Mouse (Mus musculus): ENCODE results near the gene Atf3.

The Atf3 gene

DNA sequence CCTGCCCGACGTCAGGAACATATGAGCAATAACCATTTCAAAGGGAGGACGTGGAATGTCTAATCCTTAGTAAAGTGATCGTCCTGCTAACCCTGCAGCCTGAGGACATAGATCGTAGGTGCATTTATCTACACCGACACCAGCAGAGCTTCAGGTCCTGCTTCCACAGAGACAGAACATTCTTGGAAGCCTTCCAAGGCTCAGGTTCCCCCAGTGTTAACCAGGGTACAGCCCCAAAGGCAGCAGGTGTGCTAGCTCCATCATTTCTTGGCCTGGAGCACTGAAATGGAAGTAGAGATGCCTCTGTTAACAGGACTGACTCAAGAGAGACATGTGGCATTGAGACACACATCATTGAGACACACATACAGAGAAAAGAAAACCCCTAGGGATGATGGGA lies 25.6 kb downstream of the Atf3 start:
- no peak for DNase-seq (ENCODE audit: low read depth)

DNA sequence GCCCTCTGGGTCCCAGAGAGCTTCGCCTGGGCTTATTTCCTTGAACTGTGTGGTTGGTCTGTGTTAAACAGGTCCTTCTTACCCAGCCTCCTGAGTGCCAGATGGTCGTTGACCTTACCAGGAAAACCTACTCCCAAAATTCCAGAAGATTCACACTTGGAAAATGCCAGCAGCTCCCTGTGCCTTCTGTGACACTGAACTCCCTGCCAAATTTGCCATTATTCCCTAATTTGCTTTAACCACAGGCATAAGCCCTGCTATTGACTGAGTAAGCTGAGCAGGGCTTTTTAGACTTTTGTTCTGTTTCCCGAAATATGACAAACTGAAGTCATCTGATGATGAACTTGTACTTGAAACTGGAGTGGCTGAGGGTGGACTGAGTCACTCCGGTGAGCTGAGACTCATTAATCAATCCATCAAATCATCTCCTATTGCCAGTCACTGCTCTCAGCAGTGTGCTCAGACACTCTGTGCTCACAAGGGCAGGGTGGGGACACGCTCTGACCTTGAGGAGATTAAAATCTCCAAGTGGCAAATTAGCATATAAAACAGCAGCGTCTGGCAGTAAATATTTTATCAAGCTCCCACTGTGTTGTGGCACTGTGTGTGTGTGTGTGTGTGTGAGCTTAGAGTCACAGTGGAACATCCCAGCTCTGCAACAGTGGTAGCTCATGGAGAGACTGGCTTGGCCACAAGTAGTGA lies 28.0 kb downstream of the Atf3 start:
- no peak for DNase-seq (ENCODE audit: low read depth)

DNA sequence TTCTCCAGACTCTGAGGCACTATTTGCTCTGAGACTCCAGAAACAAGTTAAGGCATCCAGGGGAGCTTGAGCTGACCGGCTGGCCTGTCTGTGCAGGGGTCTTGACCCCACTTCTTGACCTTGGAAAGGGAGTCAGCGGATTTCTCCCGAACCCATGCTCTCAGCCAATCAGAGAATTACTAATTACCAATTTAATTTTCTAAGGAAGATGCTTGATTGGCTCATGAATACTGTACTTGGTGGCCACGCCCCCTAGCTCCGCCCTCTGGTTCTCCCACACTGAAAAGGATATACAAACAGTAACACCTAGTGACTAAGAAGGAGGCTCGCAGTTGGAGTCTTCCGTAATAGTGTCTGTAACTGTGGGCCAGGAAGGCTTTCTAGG lies 31.5 kb downstream of the Atf3 start:
- DNase-seq (ENCODE audit: low read depth), result no peak

DNA sequence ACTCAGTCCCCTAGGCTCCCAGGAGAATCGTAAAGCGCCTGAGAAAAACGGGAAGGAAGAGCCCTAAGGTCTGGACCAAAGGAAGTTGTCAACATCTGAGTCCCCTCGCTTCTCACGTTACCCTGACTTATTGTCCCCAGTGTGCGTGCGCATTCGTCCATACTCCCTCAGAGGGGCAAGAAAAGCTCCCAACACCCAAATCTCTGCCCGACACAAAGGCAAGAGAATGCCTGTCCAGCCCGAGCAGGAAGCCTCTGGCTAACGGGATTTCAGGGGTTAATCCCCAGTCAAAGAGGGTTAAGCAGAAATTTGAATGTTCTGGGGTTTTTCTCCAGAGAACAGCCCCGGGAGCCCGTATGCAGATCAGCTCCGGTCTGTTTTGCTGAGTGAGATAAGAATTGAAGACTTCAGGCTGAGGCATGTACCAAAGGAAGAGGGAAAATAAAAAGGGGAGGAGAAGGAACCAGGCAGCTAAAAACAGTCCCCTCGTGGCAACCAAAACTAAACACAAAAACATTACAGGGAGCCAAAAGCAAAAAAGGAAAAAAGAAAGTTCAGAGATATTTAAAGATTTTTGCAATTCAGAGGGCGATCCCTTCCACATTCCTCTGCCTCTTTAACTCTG lies 32.0 kb downstream of the Atf3 start:
- no peak for DNase-seq (ENCODE audit: low read depth)

DNA sequence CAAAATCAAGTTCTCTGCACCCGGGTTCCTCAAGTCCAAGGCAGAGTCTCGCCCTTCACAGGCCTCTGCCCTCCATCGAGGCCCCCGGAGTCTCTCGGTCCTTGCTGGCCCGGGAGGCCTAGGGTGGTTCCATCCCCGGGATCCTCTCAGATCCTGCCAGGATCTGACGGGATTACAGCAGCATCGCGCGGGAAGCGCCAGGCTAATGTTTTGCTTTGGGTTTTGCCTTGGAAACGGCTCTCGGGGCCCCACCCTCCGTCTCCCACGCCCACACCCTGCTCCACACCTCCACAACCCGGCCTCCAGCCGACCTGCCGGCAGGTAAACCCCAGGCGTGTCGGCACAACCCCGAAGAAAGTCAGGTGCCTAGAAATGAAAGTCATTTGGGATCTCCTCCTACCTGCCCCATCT lies 33.0 kb downstream of the Atf3 start:
- DNase-seq (ENCODE audit: low read depth), result no peak

DNA sequence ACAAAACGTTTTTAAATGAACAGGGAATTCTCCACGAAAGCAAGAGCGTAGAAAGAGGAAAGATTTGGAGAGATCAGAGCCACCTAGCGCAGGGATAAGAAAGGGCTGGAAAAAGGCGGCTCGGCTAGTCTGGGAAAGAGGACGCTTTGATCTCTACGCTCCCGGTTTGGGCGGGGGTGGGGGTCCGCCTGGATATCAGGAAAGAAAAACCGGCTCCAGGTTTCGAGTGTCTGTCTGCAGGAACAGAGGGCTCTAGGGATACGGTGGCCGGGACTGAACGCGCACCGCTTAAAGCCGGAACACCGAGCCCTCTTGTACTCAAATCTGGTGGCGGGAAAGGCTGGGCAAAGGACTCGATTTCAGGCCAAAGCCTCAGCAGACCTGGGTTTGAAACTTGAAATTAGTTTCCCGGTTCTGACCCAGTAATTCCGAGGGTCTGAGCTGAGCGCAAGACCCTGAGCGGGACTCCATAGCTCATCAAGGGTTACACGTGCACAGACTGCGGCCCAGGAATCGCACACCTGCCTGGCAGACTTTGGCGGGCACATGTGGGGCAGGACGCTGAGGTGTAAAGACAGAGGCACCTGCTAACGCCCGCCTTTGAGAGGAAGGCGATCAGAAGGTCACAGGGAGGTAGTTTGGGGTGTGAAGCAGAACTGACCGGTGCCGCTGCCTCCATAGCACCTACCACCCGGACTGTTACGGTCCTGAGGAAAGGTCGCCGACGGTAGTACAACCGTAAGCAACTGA lies 33.6 kb downstream of the Atf3 start:
- no peak for DNase-seq (ENCODE audit: low read depth)

DNA sequence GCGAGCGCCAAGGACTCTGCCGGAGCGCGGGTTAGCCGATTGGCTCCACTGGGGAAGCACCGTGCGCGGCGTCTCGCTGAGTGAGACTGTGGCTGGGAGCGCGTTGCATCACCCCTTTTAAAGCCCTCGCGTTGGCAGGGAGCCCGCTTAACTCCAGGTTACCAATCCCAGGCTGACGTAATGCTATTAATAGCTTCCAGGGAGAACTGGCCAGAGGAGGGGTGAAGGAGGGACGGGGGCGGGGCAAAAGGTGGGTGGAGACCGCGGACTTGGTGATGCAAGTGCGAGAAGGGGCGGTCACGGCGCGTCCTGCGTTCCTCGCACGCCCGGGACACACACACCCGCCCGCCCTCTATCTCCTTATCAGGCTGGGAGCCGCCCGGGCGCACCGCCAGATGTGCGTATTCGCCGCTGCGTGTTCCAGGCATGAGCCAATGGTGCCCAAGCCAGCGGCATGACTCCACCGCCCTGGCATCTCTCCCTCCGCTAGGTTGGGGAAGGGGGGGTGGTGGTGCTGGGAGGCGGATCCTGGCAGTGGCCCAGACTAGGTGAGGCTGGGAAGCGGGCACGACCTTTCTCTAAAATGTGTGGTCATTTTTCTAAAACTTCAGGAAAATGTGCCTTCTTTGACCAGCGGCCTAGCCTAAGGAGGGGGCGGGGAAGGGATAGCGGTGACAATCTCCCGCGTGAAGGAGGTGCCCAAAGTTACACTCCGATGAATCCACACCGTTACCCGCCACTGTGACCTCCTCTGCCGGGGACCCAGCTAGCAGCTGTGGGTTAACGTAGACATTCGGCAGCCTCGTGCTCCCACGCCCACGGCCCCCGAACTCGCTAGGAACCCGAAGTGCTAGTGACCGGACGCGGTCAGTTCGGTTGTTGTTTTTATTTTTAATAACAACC lies 34.4 kb downstream of the Atf3 start:
- peak; percentile 92 for DNase-seq (ENCODE audit: low read depth)

DNA sequence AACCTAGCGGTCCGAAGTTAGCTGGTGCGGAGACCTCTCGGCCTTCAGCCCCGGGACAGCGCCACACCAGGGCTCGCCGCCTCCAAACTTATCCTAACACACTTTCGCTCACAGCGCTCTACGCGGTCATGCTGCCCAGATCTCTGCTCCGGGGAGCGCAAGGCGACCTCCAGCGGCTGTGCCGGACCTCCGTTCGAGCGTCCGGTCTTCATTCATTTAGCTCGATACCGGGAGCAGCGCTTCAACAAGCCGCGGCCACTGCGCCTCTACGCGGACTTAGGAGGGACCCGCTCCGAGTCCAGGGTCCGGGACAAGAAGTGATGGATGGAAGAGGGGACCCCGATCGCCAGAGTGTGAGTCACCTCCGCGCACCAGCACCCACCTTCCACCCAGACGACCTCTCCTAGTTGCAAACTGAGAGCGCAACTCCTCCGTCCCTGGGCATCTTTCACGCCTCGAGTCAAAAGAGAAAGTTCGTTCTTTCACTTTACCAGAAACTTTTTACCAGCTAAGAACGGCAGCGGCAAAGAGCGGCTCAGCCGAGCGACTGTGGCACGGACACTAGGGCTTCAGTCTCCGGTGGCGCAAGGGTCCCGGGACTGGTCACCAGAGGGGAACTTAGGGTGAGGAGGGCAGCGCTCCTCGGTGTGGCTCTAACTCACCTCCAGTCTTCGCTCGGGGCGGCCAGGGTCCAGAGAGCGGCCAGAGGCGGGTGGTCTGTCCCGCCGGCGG lies 35.2 kb downstream of the Atf3 start:
- DNase-seq (ENCODE audit: low read depth), result peak; percentile 59

DNA sequence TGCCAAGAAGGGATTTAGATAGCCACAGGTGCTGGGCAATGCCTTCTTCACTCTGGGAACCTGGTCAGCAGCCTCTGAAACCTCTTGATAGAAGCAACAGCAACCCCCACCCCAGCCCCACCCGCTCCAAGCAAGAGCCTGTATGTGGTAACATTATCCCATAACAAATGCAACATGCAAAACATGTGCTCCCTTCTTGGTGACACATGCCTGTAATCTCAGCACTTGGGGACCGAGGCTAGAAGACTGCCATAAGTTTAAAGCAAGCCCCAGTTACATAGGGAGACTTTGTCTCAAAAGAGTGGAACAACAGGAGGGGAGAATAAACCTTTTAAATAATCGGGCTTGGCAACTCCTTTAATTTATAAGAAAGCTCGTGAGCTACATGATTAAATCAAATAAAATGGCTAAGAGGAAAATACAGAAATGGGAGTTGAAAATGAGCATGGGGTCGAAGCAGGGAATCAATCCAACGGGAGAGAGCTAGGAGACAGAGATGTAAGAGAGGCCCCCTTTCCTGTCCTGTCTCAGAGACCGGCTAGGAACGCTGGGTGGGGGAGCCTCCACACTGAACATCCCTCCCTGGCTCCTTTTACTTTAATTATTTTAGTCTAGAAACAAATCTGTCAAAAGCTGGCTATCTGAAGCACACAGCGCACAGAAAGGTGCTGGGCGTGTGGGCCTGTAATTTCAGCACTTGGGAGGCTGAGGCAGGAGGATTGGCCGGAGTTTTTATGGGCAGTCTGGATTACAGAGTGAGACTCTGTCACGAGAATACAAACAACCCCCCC lies 36.2 kb downstream of the Atf3 start:
- no peak for DNase-seq (ENCODE audit: low read depth)

DNA sequence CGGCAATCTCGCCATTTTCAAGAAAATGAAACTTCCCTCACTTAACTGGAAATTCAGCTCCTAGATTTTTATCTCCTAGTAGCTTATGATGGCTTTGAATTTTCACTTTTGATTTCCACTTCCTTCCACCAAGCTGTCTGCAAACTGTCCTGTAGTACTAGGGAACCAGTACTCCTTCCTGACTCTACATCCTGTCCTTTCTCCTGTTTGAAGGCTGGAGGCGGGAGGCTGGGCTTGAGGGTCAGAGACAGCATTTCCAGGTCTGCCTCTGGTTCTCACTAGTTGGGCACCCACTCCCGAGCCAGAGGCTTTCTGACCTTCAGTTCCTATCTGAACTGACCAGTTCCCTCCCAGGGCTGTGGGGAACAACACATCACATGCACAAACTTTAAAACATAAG lies 37.4 kb downstream of the Atf3 start:
- no peak for DNase-seq (ENCODE audit: low read depth)

DNA sequence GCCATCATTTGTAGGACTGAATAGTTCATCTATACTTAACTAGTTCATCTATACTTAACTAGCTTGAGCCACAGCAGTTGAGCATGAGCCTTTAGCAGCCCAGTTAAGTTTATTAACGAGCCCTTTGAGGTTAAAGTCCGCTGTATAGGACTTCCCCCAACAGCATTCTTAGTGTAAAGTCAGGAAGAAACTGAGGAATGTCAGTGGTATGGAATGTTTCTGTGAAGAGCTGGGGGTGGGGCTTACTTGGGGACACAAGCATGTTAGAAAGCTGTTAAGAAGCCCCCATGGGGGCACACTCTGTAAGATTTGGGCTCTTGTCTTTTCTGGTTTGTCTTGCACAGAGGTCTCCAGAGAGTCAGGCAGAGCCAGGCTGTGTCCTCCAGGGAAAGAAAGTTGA lies 38.0 kb downstream of the Atf3 start:
- no peak for DNase-seq (ENCODE audit: low read depth)

DNA sequence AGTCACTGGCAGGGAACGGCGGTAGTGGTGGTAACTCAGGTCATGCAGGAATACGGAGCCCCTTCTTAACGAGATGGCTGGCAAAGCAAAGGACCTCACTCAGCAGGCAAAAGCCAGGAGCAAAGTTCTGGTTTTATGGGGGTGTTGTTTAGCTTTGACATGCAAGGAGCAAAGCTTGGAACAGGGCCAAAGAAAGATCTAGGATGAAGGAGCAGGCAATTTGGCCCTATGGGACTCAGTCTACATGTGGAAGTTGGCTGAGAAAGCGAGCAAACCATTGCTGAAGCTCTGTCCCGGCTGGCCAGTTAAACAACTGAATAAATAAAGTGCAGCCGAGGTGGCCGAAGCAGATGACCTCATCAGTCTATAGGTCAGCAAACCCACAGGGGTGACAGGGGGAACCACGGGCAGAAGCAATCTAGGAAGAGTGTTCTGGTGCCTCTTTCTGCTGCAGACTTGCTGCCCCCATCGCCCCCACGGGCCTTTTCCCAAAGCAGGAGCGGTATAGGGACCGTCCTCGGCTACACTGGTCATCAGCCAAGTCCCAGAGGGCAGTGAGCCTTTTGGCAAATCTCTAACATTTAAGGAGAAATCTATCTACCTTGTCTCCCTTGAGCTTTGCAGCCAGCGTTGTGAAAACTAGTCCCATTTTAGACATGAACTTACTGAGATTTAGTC lies 39.2 kb downstream of the Atf3 start:
- no peak for DNase-seq (ENCODE audit: low read depth)

DNA sequence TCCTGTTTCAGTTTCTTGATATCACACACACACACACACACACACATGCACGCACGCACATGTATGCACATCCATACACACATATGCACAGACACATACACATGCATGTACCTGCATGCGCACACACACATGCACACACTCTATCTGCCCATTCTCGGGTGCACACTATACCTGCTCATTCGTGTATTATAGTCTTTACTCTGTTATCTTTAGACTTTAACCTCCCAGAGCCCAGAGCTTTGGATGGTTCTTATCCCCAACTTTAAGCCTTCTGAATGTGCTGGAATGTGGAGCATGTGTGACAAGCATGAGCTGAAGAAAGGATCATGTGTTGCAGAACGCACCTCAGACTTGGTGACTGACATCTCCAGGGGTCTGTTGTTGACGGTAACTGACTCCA lies 41.0 kb downstream of the Atf3 start:
- DNase-seq (ENCODE audit: low read depth), result no peak

DNA sequence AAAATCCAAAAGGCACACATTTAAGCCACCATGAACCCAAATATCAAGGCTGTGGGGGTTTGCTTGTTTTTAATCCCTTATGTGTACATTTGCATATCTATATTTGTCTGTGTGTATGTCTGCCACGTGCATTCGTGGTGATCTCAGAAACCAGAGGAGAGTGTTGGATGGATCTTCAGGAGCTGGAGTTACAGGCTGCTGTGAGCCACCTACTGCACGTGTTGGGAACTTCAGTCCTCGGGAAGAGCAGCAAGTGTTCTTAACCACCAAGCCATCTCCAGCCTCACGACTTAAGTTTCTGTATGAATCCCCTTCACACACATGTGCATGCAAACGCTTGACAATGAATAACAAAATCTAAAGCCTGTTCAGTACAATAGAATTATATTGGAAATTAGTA lies 45.4 kb downstream of the Atf3 start:
- no peak for DNase-seq (ENCODE audit: low read depth)

DNA sequence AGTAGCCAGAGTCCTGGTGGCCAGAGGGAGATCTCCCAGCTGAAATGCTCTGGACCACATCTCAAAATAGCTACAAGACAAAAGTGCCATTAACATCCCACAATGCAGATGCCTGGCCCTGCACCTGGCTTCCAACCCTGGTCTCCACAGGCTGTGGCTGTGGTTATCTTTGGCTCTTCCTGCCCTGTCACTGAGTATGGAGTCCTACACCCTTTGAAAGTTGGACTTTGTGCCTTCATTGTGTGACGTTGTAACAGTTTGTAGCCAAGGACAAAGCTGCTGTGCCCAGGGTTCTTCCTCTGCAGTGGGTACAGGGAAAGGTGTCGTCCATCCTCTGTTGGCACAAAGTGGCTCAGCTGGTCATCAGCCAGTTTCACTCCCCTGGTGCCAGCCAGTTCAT lies 47.4 kb downstream of the Atf3 start:
- no peak for DNase-seq (ENCODE audit: low read depth)

DNA sequence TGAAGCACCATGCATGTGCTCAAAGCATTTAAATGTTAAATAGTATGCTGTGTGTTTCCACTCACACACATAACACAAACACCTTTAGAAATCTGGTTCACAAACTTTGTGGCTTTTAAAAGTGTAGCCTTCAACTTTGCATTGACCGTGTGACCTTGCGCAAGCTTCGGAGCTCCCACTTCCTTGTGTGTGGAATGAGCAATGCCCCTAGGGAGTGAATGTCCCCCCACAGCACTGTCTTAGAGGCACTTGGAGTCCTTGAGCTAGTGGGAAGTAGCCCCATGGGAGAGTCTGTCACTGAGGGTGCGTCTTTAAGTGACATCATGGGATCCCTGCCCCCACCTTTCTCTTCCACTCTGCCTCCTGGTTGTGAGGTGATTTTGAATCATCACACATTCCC lies 51.6 kb downstream of the Atf3 start:
- no peak for DNase-seq (ENCODE audit: low read depth)

DNA sequence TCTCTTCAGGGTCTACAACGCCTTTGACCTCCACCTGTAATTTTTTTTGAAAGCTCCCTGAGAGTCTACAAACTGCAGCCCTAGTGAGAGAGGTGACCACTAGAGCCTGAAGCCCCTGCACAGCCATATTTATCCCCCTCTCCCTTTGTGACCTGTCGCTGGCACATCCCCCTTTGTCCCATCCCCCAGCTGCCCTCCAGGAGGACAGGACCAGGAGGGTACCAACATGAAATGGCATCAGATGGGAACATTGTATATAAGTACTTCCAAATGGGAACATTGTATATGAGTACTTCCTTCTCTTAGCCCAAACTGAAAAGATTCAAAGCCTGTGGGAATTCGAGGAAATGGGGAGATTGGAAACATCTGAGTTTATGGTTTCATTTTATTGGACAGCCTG lies 53.1 kb downstream of the Atf3 start, which contains the start of gene Fam71a:
Fam71a (minus strand) TSS at position 101 of the 400 bp plus-strand sequence.
- no peak for DNase-seq (ENCODE audit: low read depth)

DNA sequence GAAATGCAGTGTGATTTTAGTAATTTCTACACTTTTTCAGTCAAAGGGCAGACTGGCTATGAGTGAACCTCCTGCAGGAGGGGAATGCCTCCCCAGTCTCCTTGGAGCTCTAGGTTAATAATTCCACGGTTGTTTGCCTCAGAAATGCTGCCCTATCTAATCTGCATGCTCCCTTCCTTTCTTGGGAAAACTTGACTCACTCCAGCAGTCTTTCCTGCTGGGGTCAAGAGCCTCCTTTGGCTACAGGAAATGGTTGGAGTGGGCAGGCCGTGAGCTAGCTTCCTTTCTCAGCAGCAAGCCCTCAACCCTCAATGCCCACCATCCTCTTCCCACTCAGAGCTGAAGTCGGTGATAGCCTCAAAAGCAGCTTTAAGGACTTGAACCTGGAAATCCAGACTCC lies 63.5 kb downstream of the Atf3 start:
- no peak for DNase-seq (ENCODE audit: low read depth)

DNA sequence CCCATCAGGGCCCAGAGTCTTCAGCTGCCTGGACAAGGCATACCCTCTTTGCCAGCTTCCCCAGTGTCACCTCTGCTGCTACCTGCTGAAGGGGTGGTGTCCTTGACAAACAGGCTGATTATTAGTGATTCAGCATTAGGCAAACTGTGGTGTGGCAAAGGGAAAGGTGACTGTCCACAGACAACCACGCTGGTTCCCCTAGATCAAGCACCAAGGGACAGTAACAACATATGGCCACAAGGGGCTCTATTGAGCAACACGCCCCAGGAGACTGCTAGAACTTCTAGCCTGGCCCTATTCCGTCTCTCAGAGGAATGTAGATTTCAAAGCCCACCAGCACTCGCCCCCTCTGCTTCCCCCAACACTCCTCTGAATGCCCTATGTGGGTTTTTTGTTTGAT lies 64.8 kb downstream of the Atf3 start:
- no peak for DNase-seq (ENCODE audit: low read depth)

DNA sequence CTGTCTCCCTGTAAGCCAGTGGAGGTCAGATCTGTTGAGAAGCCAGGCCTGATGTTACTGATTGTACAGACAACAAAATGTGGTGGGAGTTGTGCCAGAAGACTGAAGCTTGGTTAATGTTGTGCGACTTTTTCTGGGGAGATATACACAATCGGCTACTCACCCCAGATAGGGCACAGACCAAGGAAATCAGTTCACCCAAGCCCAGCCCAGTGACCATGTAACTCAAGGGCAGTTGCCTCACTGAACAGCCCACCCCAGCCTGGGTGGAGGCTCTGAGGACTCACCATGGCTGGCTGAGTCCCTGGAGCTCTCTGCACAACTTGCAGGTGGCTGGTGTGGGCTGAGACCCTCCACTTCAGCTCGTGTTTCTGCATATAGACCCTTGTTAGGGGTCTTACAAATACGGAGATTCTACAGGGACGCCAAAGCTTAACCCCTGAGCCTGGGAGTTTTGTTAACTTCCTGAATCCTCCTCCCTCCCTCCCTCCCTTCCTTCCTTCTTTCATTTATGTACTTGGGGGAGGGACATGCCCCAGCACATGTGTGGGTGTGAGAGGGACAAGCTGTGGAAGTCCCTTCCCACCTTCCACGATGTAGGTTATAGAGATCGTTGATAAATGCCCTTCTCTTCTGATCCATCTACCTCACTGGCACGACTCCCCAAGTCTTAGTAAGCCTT lies 66.8 kb downstream of the Atf3 start:
- no peak for DNase-seq (ENCODE audit: low read depth)

All from fibroblast of lung, adult 2 months (primary cell).